Mouse (Mus musculus) testis, adult 2 months (tissue): Measurements from ENCODE around the gene Dctpp1. TPM values are rescaled to one million over a fixed set of nuclear protein-coding genes. Genes with fewer than 3 reads are reported as not detected.

ENCODE experiments used
- H3K27ac ChIP-seq: fragments of 200-500 bp; 2 replicates; pipeline ENCODE4 v1.5.1; 2012; ENCODE audit warnings: low read depth, low read length; ENCODE audit not compliant: control insufficient read depth, insufficient read depth
- H3K27me3 ChIP-seq: fragments of 200-500 bp; 2 replicates; pipeline ENCODE4 v1.6.1; 2012; ENCODE audit warnings: mild to moderate bottlenecking, low read length, moderate library complexity; ENCODE audit not compliant: control insufficient read depth, insufficient read depth
- H3K36me3 ChIP-seq: fragments of 200-500 bp; 2 replicates; pipeline ENCODE4 v1.6.1; 2012; ENCODE audit warnings: mild to moderate bottlenecking, low read length; ENCODE audit not compliant: control insufficient read depth, insufficient read depth
- H3K4me1 ChIP-seq: fragments of 200-500 bp; 2 replicates; pipeline ENCODE4 v1.6.1; 2012; ENCODE audit warnings: low read length; ENCODE audit not compliant: control insufficient read depth, insufficient read depth
- H3K4me3 ChIP-seq: fragments of 200-500 bp; 2 replicates; pipeline ENCODE4 v1.5.1; 2012; ENCODE audit warnings: low read depth, mild to moderate bottlenecking, low read length, moderate library complexity, mixed read lengths; ENCODE audit not compliant: control insufficient read depth
- CTCF ChIP-seq: fragments of 200-500 bp; IDR thresholded peaks from 2 replicates; pipeline ENCODE4 v1.5.1; 2012; ENCODE audit warnings: low read depth, mild to moderate bottlenecking, inconsistent platforms, low read length, moderate library complexity; ENCODE audit not compliant: control insufficient read depth, insufficient read depth, insufficient replicate concordance
- POLR2A ChIP-seq: fragments of 200-500 bp; IDR thresholded peaks from 2 replicates; pipeline ENCODE4 v1.6.1; 2012; ENCODE audit warnings: low read depth, mild to moderate bottlenecking, inconsistent platforms, low read length, moderate library complexity; ENCODE audit not compliant: control insufficient read depth
- polyA plus RNA-seq: library from polyadenylated mRNA; depleted of rRNA; stranded (reverse); fragments of >200 nt; gene quantifications from 2 replicates; pipeline ENCODE4 v1.2.3, GENCODE M21; 2012

The Dctpp1 gene
- polyA plus RNA-seq, 1 experiment, result 22.2 TPM

- TF ChIP-seq CTCF (no peak), POLR2A (no peak)
- H3K36me3 ChIP-seq, result no peaks in the 10 kb centered on the region
- H3K4me1 ChIP-seq, result peaks cover 19% of the 10 kb centered on the region
- no peak overlapping the region for H3K4me3 ChIP-seq
- no peak overlapping the region for H3K27ac ChIP-seq
- H3K27me3 ChIP-seq, result no peaks in the 10 kb centered on the region
These were observed 41.8 kb downstream of the Dctpp1 start for GRCm38 (mm10) chr7:127218670-127219069.

- no peak overlapping the region for H3K4me3 ChIP-seq
- TF ChIP-seq CTCF, result no peak
- no peak for TF ChIP-seq POLR2A
- peaks cover 21% of the 10 kb centered on the region for H3K4me1 ChIP-seq
- H3K27me3 ChIP-seq, result no peaks in the 10 kb centered on the region
- no peaks in the 10 kb centered on the region for H3K36me3 ChIP-seq
- no peak overlapping the region for H3K27ac ChIP-seq
These were observed 42.4 kb downstream of the Dctpp1 start for GRCm38 (mm10) chr7:127217901-127218642.

GRCm38 (mm10) chr7:127217475-127217874 is 43.0 kb downstream of the Dctpp1 start:
- no peak overlapping the region for H3K4me3 ChIP-seq
- H3K27ac ChIP-seq, result no peak overlapping the region

GRCm38 (mm10) chr7:127216307-127216706 is 44.2 kb downstream of the Dctpp1 start:
- H3K4me3 ChIP-seq, result no peak overlapping the region
- H3K4me1 ChIP-seq, result peaks cover 21% of the 10 kb centered on the region
- TF ChIP-seq CTCF (no peak), POLR2A (no peak)
- H3K36me3 ChIP-seq, result no peaks in the 10 kb centered on the region
- no peak overlapping the region for H3K27ac ChIP-seq
- H3K27me3 ChIP-seq, result no peaks in the 10 kb centered on the region

More at GRCm38 (mm10) chr7:127217475-127217874, 43.0 kb downstream of the Dctpp1 start:
- H3K4me1 ChIP-seq, result peaks cover 21% of the 10 kb centered on the region
- H3K36me3 ChIP-seq, result no peaks in the 10 kb centered on the region
- H3K27me3 ChIP-seq, result no peaks in the 10 kb centered on the region
- TF ChIP-seq POLR2A (no peak), CTCF (no peak)

GRCm38 (mm10) chr7:127214981-127215871 is 45.3 kb downstream of the Dctpp1 start:
- H3K27ac ChIP-seq, result 0 out of 2 replicates have a peak overlapping the region, but pooled peaks have one; percentile 20

GRCm38 (mm10) chr7:127214521-127214920 is 46.0 kb downstream of the Dctpp1 start:
- Histone ChIP-seq H3K27ac (no peak overlapping the region), H3K4me3 (peak overlapping the region; percentile 64), H3K4me1 (peaks cover 21% of the 10 kb centered on the region)

More at GRCm38 (mm10) chr7:127214981-127215871, 45.3 kb downstream of the Dctpp1 start:
- no peaks in the 10 kb centered on the region for H3K36me3 ChIP-seq
- H3K4me1 ChIP-seq, result peaks cover 21% of the 10 kb centered on the region
- peak overlapping the region; percentile 64 for H3K4me3 ChIP-seq
- TF ChIP-seq POLR2A, result no peak
- TF ChIP-seq CTCF, result peak; percentile 87; the same call in 1 of the 2 replicates
- no peaks in the 10 kb centered on the region for H3K27me3 ChIP-seq

GRCm38 (mm10) chr7:127213930-127214329 is 46.6 kb downstream of the Dctpp1 start:
- TF ChIP-seq POLR2A, result no peak
- TF ChIP-seq CTCF, result no peak
- Histone ChIP-seq H3K27me3 (no peaks in the 10 kb centered on the region), H3K27ac (no peak overlapping the region), H3K4me1 (peaks cover 24% of the 10 kb centered on the region), H3K4me3 (no peak overlapping the region), H3K36me3 (no peaks in the 10 kb centered on the region)

More at GRCm38 (mm10) chr7:127214521-127214920, 46.0 kb downstream of the Dctpp1 start:
- TF ChIP-seq POLR2A, result no peak
- no peak for TF ChIP-seq CTCF
- Histone ChIP-seq H3K27me3 (no peaks in the 10 kb centered on the region), H3K36me3 (no peaks in the 10 kb centered on the region)
